ENCODE assay signal across 15 mouse cellular contexts in the genomic region with DNA sequence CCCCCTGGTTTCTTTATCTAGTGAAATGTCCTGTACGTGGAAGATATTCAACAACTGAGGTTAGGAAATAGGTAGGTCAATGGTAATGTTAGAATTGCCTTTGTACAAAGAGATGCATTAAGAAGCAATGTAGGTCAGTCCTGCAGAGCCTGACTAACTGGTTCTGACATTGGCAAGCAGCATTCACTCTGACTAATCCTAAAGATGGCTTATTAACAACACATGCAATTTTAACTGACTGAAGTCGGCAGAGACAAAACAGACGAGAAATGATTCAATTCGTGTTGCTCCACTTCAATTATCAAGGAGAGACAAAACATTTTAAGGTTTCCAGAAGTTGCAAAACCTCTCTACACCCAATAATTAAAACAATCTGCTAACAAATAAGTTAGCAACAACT.
A peak's percentile ranks its signal among the peaks of the same experiment; 100 is the strongest.
DNase-seq lines count a peak whose midpoint lies in the region; ATAC-seq and TF ChIP-seq lines count a peak whose summit lies in the region.
"Had no signal": no experiment of that assay in that cellular context is flagged by ENCODE, and none has a peak within 500 bp of the region (broad histone marks: within the 10 kb centered on the region; RNA-seq: fewer than 3 reads in every experiment).

No protein-coding gene starts in this region.

- no peaks in the 10 kb centered on the region for H3K27me3 ChIP-seq in cerebellum, adult 2 months (ENCODE audit: control insufficient read depth, insufficient read depth, low read length)
- H3K27me3 ChIP-seq in hindbrain, embryonic 16.5 days (replicated peaks; ENCODE audit: control insufficient read depth, insufficient read depth, low read length): no peaks in the 10 kb centered on the region
- H3K27me3 ChIP-seq in hindbrain, embryonic 11.5 days (ENCODE audit: control insufficient read depth, insufficient read depth, low read length): no peaks in the 10 kb centered on the region
- H3K27me3 ChIP-seq: forebrain, embryonic 15.5 days; neural tube, embryonic 12.5 days had no signal

- H3K4me2 ChIP-seq in hindbrain, embryonic 16.5 days (ENCODE audit: low read length): no peak overlapping the region
- no peak overlapping the region for H3K4me2 ChIP-seq in hindbrain, embryonic 11.5 days (replicated peaks; ENCODE audit: low read depth, low read length)
- H3K4me2 ChIP-seq: forebrain, embryonic 15.5 days; heart, embryonic 11.5 days; neural tube, embryonic 12.5 days had no signal

- H3K27ac ChIP-seq in cerebellum, adult 2 months (ENCODE audit: insufficient read depth, low read length): no peak overlapping the region
- no peak overlapping the region for H3K27ac ChIP-seq in hindbrain, embryonic 16.5 days (ENCODE audit: low read depth, low read length)
- H3K27ac ChIP-seq in hindbrain, embryonic 11.5 days (ENCODE audit: low read depth, low read length): no peak overlapping the region
- H3K27ac ChIP-seq: forebrain, embryonic 15.5 days; neural tube, embryonic 12.5 days had no signal

- no peak for ATAC-seq in hindbrain, embryonic 16.5 days
- no peak for ATAC-seq in hindbrain, embryonic 11.5 days (ENCODE audit: low FRiP score)
- ATAC-seq: forebrain, embryonic 15.5 days; midbrain, embryonic 16.5 days had no signal

- H3K9ac ChIP-seq in hindbrain, embryonic 16.5 days (ENCODE audit: low read depth, low read length): no peak overlapping the region
- no peak overlapping the region for H3K9ac ChIP-seq in hindbrain, embryonic 11.5 days (ENCODE audit: low read depth, low read length)
- H3K9ac ChIP-seq: forebrain, embryonic 15.5 days; neural tube, embryonic 12.5 days had no signal

- DNase-seq in embryo, embryonic 10 days (ENCODE audit: low spot score): peak; percentile 19
- no peak for DNase-seq in embryo, embryonic 9.5 days (ENCODE audit: extremely low spot score)
- peak; percentile 74 for DNase-seq in 3T3-L1 (ENCODE audit: low read depth, low spot score)
- peak; percentile 26 to 85 for DNase-seq in cerebellum, adult 2 months
- DNase-seq in gonadal fat pad, adult 2 months (ENCODE audit: low read depth): peak; percentile 93
- DNase-seq in thymus, adult 18-20 months: no peak
- DNase-seq in hindbrain, embryonic 11.5 days (ENCODE audit: low spot score): no peak
- DNase-seq: adrenal gland, postnatal 36 days; B cell, adult 2 months; heart, postnatal 36 days had no signal

- H3K9me3 ChIP-seq in hindbrain, embryonic 16.5 days (ENCODE audit: control insufficient read depth, low read length): no peaks in the 10 kb centered on the region
- H3K9me3 ChIP-seq in hindbrain, embryonic 11.5 days (ENCODE audit: control insufficient read depth, low read length): no peaks in the 10 kb centered on the region
- H3K9me3 ChIP-seq: forebrain, embryonic 15.5 days; neural tube, embryonic 12.5 days had no signal

- no peak overlapping the region for H3K4me3 ChIP-seq in cerebellum, adult 2 months (replicated peaks; ENCODE audit: insufficient read depth, low read depth, low read length)
- no peak overlapping the region for H3K4me3 ChIP-seq in hindbrain, embryonic 16.5 days (ENCODE audit: low read length)
- no peak overlapping the region for H3K4me3 ChIP-seq in hindbrain, embryonic 11.5 days (ENCODE audit: low read depth, low read length)
- H3K4me3 ChIP-seq: forebrain, embryonic 15.5 days; neural tube, embryonic 12.5 days had no signal

- 8% methylated on average over 4 of the region's 4 CpGs for WGBS in cerebellum, adult 2 months
- 66% methylated on average over 4 of the region's 4 CpGs for WGBS in hindbrain, embryonic 16.5 days
- WGBS in hindbrain, embryonic 11.5 days: 78% methylated on average over 4 of the region's 4 CpGs

- no peaks in the 10 kb centered on the region for H3K36me3 ChIP-seq in hindbrain, embryonic 16.5 days (ENCODE audit: control insufficient read depth, insufficient read depth, low read length)
- H3K36me3 ChIP-seq in hindbrain, embryonic 11.5 days (ENCODE audit: control insufficient read depth, insufficient read depth, low read length): no peaks in the 10 kb centered on the region
- H3K36me3 ChIP-seq: forebrain, embryonic 15.5 days; neural tube, embryonic 12.5 days had no signal

- TF ChIP-seq CTCF in cerebellum, adult 2 months (IDR thresholded peaks at IDR 0.05; ENCODE audit: borderline replicate concordance, insufficient read depth, low read depth, low read length): no peak

- no peak for TF ChIP-seq POLR2A in cerebellum, adult 2 months (IDR thresholded peaks at IDR 0.05; ENCODE audit: borderline replicate concordance, insufficient read depth, low read length)

- H3K4me1 ChIP-seq in cerebellum, adult 2 months (ENCODE audit: control insufficient read depth, insufficient read depth, low read length): peaks cover 3% of the 10 kb centered on the region; the same call in 1 of the 2 replicates
- no peaks in the 10 kb centered on the region for H3K4me1 ChIP-seq in hindbrain, embryonic 16.5 days (ENCODE audit: control insufficient read depth, insufficient read depth, low read depth, low read length)
- H3K4me1 ChIP-seq in hindbrain, embryonic 11.5 days (replicated peaks; ENCODE audit: control insufficient read depth, insufficient read depth, low read length): no peaks in the 10 kb centered on the region
- H3K4me1 ChIP-seq: forebrain, embryonic 15.5 days; neural tube, embryonic 12.5 days had no signal

Comparison
In these comparisons a context has a peak if more than half of its experiments do, and no peak if none do; other contexts are left out.
1. DNase-seq: peak in embryo, embryonic 10 days (single experiment), 3T3-L1 (single experiment), cerebellum, adult 2 months (2 of 2) and gonadal fat pad, adult 2 months (single experiment); none in embryo, embryonic 9.5 days (single experiment), thymus, adult 18-20 months (0 of 2) and hindbrain, embryonic 11.5 days (single experiment).